Mouse (Mus musculus) intestine, postnatal 0 days (tissue): ENCODE results near the gene Srrd. TPM values are rescaled to one million over a fixed set of nuclear protein-coding genes. Genes with fewer than 3 reads are reported as not detected.

Experiments
- ATAC-seq: fragments of 200-750 bp; cut with Nextera tagmentation; 2 replicates; pipeline ENCODE4 v1.8.0; 2017; ENCODE audit warnings: mild to moderate bottlenecking, moderate TSS enrichment, moderate library complexity
- H3K27ac ChIP-seq: fragments of 300-500 bp; sonication (generic); 2 replicates; pipeline ENCODE4 v1.5.1; 2014; ENCODE audit warnings: mild to moderate bottlenecking, low read depth, low read length, moderate library complexity
- H3K27me3 ChIP-seq: fragments of 300-500 bp; sonication (generic); replicated peaks from 2 replicates; pipeline ENCODE4 v1.6.1; 2014; ENCODE audit warnings: low read length, mixed read lengths; ENCODE audit not compliant: control insufficient read depth, insufficient read depth
- H3K36me3 ChIP-seq: fragments of 300-500 bp; sonication (generic); 2 replicates; pipeline ENCODE4 v1.6.1; 2014; ENCODE audit warnings: mild to moderate bottlenecking, moderate library complexity; ENCODE audit not compliant: control insufficient read depth, insufficient read depth
- H3K4me1 ChIP-seq: fragments of 300-500 bp; sonication (generic); replicated peaks from 2 replicates; pipeline ENCODE4 v1.6.1; 2014; ENCODE audit warnings: antibody characterized with exemption, low read length, mixed read lengths; ENCODE audit not compliant: control insufficient read depth, insufficient read depth
- H3K4me2 ChIP-seq: fragments of 300-500 bp; sonication (generic); replicated peaks from 2 replicates; pipeline ENCODE4 v1.6.1; 2014; ENCODE audit warnings: low read depth, mild to moderate bottlenecking, moderate library complexity
- H3K4me3 ChIP-seq: fragments of 300-500 bp; sonication (generic); 2 replicates; pipeline ENCODE4 v1.5.1; 2014; ENCODE audit warnings: low read depth, low read length
- H3K9ac ChIP-seq: fragments of 300-500 bp; sonication (generic); 2 replicates; pipeline ENCODE4 v1.6.1; 2014; ENCODE audit warnings: mild to moderate bottlenecking, low read depth, low read length
- H3K9me3 ChIP-seq: fragments of 300-500 bp; sonication (generic); 2 replicates; pipeline ENCODE4 v1.6.1; 2016; ENCODE audit warnings: mixed run types; ENCODE audit not compliant: control insufficient read depth
- CTCF ChIP-seq: sonication (generic); IDR thresholded peaks from 2 replicates; pipeline ENCODE4 v1.5.1; 2016; ENCODE audit warnings: low read depth, mild to moderate bottlenecking, control low read depth, antibody characterized with exemption, moderate library complexity
- WGBS: fragments of 180-500 bp; shearing (Covaris S2); extraction: QIAGEN DNeasy Blood & Tissue Kit; methylation state at CpG from one replicate; pipeline ENCODE4 v1.1.7; 2014; 5-methylcytosine and 5-hydroxymethylcytosine counted together
- polyA plus RNA-seq: library from polyadenylated mRNA; unstranded; fragments of >200 nt; fragmentation: Nextera tagmentation; extraction: Ambion mirVana; gene quantifications from 2 replicates; pipeline ENCODE4 v1.2.1, GENCODE M21; 2015

Srrd gene
- polyA plus RNA-seq, 1 experiment from 2014 or later: 15.4 TPM

GRCm38 (mm10) chr5:112317328-112317727 lies 25.5 kb downstream of the Srrd start:
- Histone ChIP-seq H3K27ac (no peak overlapping the region), H3K36me3 (peaks cover 35% of the 10 kb centered on the region), H3K9me3 (no peaks in the 10 kb centered on the region), H3K4me2 (no peak overlapping the region), H3K27me3 (no peaks in the 10 kb centered on the region), H3K9ac (no peak overlapping the region), H3K4me3 (no peak overlapping the region), H3K4me1 (peaks cover 3% of the 10 kb centered on the region; the same call in 1 of the 2 replicates)
- 14% methylated on average over 5 of the region's 5 CpGs for WGBS
- TF ChIP-seq CTCF: no peak
- ATAC-seq: no peak

- no peak for TF ChIP-seq CTCF
- ATAC-seq: 0 out of 2 replicates have a peak, but pooled peaks have one; percentile 36
- 71% methylated on average over 5 of the region's 5 CpGs for WGBS
- Histone ChIP-seq H3K27ac (peak overlapping the region; percentile 28; the same call in 1 of the 2 replicates), H3K36me3 (peaks cover 41% of the 10 kb centered on the region), H3K9me3 (no peaks in the 10 kb centered on the region), H3K4me1 (peaks cover 3% of the 10 kb centered on the region; the same call in 1 of the 2 replicates), H3K4me2 (no peak overlapping the region), H3K4me3 (no peak overlapping the region), H3K27me3 (no peaks in the 10 kb centered on the region), H3K9ac (no peak overlapping the region)
Measured at GRCm38 (mm10) chr5:112316468-112316867, 26.4 kb downstream of the Srrd start.

GRCm38 (mm10) chr5:112313222-112313885 lies 29.5 kb downstream of the Srrd start:
- Histone ChIP-seq H3K27ac (no peak overlapping the region), H3K4me2 (no peak overlapping the region), H3K9me3 (no peaks in the 10 kb centered on the region), H3K9ac (no peak overlapping the region), H3K4me3 (no peak overlapping the region), H3K27me3 (no peaks in the 10 kb centered on the region), H3K36me3 (peaks cover 70% of the 10 kb centered on the region), H3K4me1 (peaks cover 3% of the 10 kb centered on the region; the same call in 1 of the 2 replicates)
- TF ChIP-seq CTCF: no peak
- WGBS: 77% methylated on average over 11 of the region's 11 CpGs
- no peak for ATAC-seq

GRCm38 (mm10) chr5:112305842-112306241 lies 37.0 kb downstream of the Srrd start:
- no peak overlapping the region for H3K27ac ChIP-seq
- ATAC-seq: no peak
- no peak overlapping the region for H3K4me3 ChIP-seq
- H3K4me1 ChIP-seq: no peaks in the 10 kb centered on the region
- 85% methylated on average over 5 of the region's 5 CpGs for WGBS
- no peak overlapping the region for H3K9ac ChIP-seq
- H3K27me3 ChIP-seq: no peaks in the 10 kb centered on the region
- no peak for TF ChIP-seq CTCF
- H3K9me3 ChIP-seq: no peaks in the 10 kb centered on the region
- H3K36me3 ChIP-seq: peaks cover 51% of the 10 kb centered on the region
- H3K4me2 ChIP-seq: no peak overlapping the region

GRCm38 (mm10) chr5:112302310-112302709 lies 40.5 kb downstream of the Srrd start:
- WGBS: 52% methylated on average over 5 of the region's 5 CpGs
- TF ChIP-seq CTCF: no peak
- H3K9ac ChIP-seq: no peak overlapping the region
- peaks cover 16% of the 10 kb centered on the region; the same call in 1 of the 2 replicates for H3K36me3 ChIP-seq
- H3K4me1 ChIP-seq: no peaks in the 10 kb centered on the region
- no peak overlapping the region for H3K4me3 ChIP-seq
- no peaks in the 10 kb centered on the region for H3K27me3 ChIP-seq
- no peak overlapping the region for H3K4me2 ChIP-seq
- no peak for ATAC-seq
- no peak overlapping the region for H3K27ac ChIP-seq
- H3K9me3 ChIP-seq: no peaks in the 10 kb centered on the region

- ATAC-seq: no peak
- TF ChIP-seq CTCF: peak; percentile 26; the same call in 1 of the 2 replicates
- WGBS: 75% methylated on average over 4 of the region's 4 CpGs
- H3K9ac ChIP-seq: no peak overlapping the region
- peaks cover 15% of the 10 kb centered on the region; the same call in 1 of the 2 replicates for H3K36me3 ChIP-seq
- no peak overlapping the region for H3K4me3 ChIP-seq
- no peaks in the 10 kb centered on the region for H3K9me3 ChIP-seq
- H3K27me3 ChIP-seq: no peaks in the 10 kb centered on the region
- H3K4me2 ChIP-seq: no peak overlapping the region
- H3K27ac ChIP-seq: no peak overlapping the region
- H3K4me1 ChIP-seq: peaks cover 3% of the 10 kb centered on the region; the same call in 1 of the 2 replicates
Measured at GRCm38 (mm10) chr5:112301694-112302093, 41.1 kb downstream of the Srrd start.
